Mouse (Mus musculus): ENCODE results near the gene Cdh23. TPM values are rescaled to one million over a fixed set of nuclear protein-coding genes. Genes with fewer than 3 reads are reported as not detected.

The Cdh23 gene
- polyA plus RNA-seq, 1 experiment from 2014 or later = 2.7 TPM

DNA sequence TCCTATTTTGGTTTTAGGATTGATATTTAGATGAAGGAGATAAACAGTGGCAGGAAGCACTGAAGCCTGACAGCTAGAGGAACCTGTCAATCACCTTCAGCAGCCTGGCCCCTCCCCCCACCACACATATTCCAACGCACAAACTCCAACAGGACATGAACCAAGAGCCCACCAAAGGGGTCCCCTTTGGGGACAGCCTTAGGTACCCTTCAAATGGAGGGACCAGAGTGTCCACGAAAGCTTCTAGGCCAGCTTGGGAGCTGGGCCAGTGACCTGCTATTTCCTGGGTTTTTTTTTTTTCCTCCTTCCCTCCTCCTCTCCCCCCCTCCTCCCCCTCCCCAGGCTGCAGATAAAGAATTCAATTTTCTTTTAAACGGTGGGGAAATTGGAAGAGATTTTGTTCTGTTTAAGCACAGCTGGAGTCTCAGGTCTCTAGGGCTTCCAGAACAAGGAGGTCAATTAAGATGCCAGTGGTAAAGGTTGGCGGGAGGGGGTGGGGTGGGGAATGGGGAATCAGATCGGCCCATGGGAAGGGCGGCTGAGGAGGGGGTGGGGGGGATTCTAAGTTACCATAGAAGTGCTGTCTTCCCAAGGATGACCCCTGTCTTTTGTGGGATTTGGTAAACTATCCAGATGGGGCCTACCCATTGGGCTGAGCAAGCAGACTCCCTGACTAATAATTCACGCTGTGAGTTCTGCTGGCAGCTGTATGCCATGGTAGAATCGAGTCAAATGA, 239.5 kb downstream of the Cdh23 start:
- Histone ChIP-seq H3K4me2 (ENCODE audit: low read length) (no peak overlapping the region), H3K4me3 (replicated peaks; ENCODE audit: low read length) (no peak overlapping the region), H3K27me3 (replicated peaks; ENCODE audit: control insufficient read depth, insufficient read depth, low read length) (no peaks in the 10 kb centered on the region), H3K4me1 (replicated peaks; ENCODE audit: control insufficient read depth, insufficient read depth, low read length) (no peaks in the 10 kb centered on the region), H3K27ac (ENCODE audit: low read length) (no peak overlapping the region), H3K9me3 (ENCODE audit: control insufficient read depth, low read length) (peaks cover 6% of the 10 kb centered on the region; the same call in 1 of the 2 replicates), H3K9ac (replicated peaks; ENCODE audit: low read depth, low read length) (no peak overlapping the region), H3K36me3 (ENCODE audit: control insufficient read depth, insufficient read depth) (no peaks in the 10 kb centered on the region)
- 5% methylated on average over 8 of the region's 8 CpGs for WGBS
- ATAC-seq = no peak

DNA sequence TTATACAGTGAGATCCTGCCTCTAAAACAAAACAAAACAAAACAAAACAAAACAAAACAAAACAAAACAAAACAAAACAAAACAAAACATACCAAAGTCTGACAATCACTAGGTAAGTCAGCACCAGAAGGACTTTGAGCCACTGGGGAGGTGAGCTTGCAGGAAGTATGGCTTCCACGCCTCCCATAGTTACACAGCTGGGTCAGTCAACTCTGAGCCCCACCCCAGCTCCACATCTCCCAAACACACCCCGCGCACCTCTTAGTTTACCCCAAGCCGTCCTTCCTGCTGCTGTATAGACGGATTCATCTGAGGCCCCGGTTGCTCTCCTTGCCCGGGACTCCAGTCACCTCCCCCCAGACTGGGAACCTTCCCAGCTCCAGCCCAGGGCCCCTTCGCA, 241.1 kb downstream of the Cdh23 start:
- no peak overlapping the region for H3K9ac ChIP-seq (replicated peaks; ENCODE audit: low read depth, low read length)
- H3K9me3 ChIP-seq (ENCODE audit: control insufficient read depth, low read length) = peaks cover 6% of the 10 kb centered on the region; the same call in 1 of the 2 replicates
- H3K36me3 ChIP-seq (ENCODE audit: control insufficient read depth, insufficient read depth) = no peaks in the 10 kb centered on the region
- H3K4me1 ChIP-seq (replicated peaks; ENCODE audit: control insufficient read depth, insufficient read depth, low read length) = no peaks in the 10 kb centered on the region
- WGBS = 83% methylated on average over 8 of the region's 8 CpGs
- no peak overlapping the region for H3K4me2 ChIP-seq (ENCODE audit: low read length)
- no peak overlapping the region for H3K27ac ChIP-seq (ENCODE audit: low read length)
- ATAC-seq = no peak
- H3K4me3 ChIP-seq (replicated peaks; ENCODE audit: low read length) = no peak overlapping the region
- H3K27me3 ChIP-seq (replicated peaks; ENCODE audit: control insufficient read depth, insufficient read depth, low read length) = no peaks in the 10 kb centered on the region

DNA sequence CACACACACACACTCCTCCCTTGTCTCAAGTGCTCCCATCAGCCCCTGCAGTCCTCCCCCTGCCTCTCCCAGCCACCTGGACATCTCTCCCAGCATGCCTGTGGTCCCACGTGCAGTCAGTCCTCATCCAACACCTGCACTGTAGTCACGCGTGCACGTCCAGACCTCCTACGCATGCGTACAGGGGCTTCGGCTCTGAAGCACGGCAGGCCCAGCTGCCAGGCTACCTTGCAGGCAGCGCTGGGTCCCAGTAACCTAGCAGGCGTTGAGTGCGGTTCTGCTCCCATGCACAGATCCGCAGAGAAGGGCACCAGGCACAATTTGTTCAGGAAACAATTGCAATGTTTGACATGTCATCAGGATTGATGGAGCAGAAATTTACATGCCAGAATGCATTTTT, 249.1 kb downstream of the Cdh23 start:
- no peak overlapping the region for H3K4me2 ChIP-seq (ENCODE audit: low read length)
- no peak overlapping the region for H3K27ac ChIP-seq (ENCODE audit: low read length)
- no peaks in the 10 kb centered on the region for H3K27me3 ChIP-seq (replicated peaks; ENCODE audit: control insufficient read depth, insufficient read depth, low read length)
- H3K9ac ChIP-seq (replicated peaks; ENCODE audit: low read depth, low read length) = no peak overlapping the region
- ATAC-seq = no peak
- H3K36me3 ChIP-seq (ENCODE audit: control insufficient read depth, insufficient read depth) = no peaks in the 10 kb centered on the region
- H3K4me1 ChIP-seq (replicated peaks; ENCODE audit: control insufficient read depth, insufficient read depth, low read length) = no peaks in the 10 kb centered on the region
- H3K4me3 ChIP-seq (replicated peaks; ENCODE audit: low read length) = no peak overlapping the region
- no peaks in the 10 kb centered on the region for H3K9me3 ChIP-seq (ENCODE audit: control insufficient read depth, low read length)
- 80% methylated on average over 12 of the region's 12 CpGs for WGBS

DNA sequence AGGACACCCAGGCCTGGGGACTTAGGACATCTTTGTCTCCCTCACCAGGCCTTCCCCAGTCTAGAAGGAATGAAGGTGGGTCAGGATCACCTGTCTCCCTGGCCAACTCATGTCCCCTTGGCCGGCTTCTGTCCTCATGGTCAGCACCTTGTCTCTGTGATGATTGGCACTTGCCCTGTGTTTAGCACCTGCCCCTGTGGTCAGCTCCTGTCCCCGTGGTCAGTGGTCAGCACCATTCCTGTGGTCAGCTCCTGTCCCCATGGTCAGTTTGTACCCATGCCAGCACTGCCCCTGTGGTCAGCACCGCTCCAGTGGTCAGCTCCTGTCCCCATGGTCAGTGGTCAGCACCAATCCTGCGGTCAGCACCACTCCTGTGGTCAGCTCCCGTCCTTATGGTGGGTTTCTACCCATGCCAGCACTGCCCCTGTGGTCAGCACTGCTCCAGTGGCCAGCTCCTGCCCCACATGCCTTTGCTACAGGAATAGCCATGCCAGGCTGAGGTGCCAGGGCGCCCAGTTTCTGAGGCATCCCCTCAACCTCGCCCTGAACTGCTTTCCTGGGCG, 251.2 kb downstream of the Cdh23 start:
- Histone ChIP-seq H3K4me1 (replicated peaks; ENCODE audit: control insufficient read depth, insufficient read depth, low read length) (no peaks in the 10 kb centered on the region), H3K27me3 (replicated peaks; ENCODE audit: control insufficient read depth, insufficient read depth, low read length) (no peaks in the 10 kb centered on the region), H3K9me3 (ENCODE audit: control insufficient read depth, low read length) (no peaks in the 10 kb centered on the region), H3K27ac (ENCODE audit: low read length) (no peak overlapping the region), H3K4me3 (replicated peaks; ENCODE audit: low read length) (no peak overlapping the region), H3K9ac (replicated peaks; ENCODE audit: low read depth, low read length) (no peak overlapping the region), H3K4me2 (ENCODE audit: low read length) (no peak overlapping the region), H3K36me3 (ENCODE audit: control insufficient read depth, insufficient read depth) (no peaks in the 10 kb centered on the region)
- ATAC-seq = no peak
- WGBS = 60% methylated on average over 8 of the region's 8 CpGs

GRCm38 (mm10) chr10:60443078-60443477, 253.2 kb downstream of the Cdh23 start:
- H3K9me3 ChIP-seq (ENCODE audit: control insufficient read depth, low read length) = no peaks in the 10 kb centered on the region
- H3K4me2 ChIP-seq (ENCODE audit: low read length) = no peak overlapping the region
- no peaks in the 10 kb centered on the region for H3K4me1 ChIP-seq (replicated peaks; ENCODE audit: control insufficient read depth, insufficient read depth, low read length)
- ATAC-seq = no peak
- H3K27ac ChIP-seq (ENCODE audit: low read length) = no peak overlapping the region
- no peaks in the 10 kb centered on the region for H3K27me3 ChIP-seq (replicated peaks; ENCODE audit: control insufficient read depth, insufficient read depth, low read length)
- no peak overlapping the region for H3K4me3 ChIP-seq (replicated peaks; ENCODE audit: low read length)
- no peaks in the 10 kb centered on the region for H3K36me3 ChIP-seq (ENCODE audit: control insufficient read depth, insufficient read depth)
- H3K9ac ChIP-seq (replicated peaks; ENCODE audit: low read depth, low read length) = no peak overlapping the region
- WGBS = 0% methylated on average over 2 of the region's 2 CpGs

GRCm38 (mm10) chr10:60442321-60442720, 254.0 kb downstream of the Cdh23 start:
- no peaks in the 10 kb centered on the region for H3K9me3 ChIP-seq (ENCODE audit: control insufficient read depth, low read length)
- H3K27ac ChIP-seq (ENCODE audit: low read length) = no peak overlapping the region
- H3K4me2 ChIP-seq (ENCODE audit: low read length) = no peak overlapping the region
- H3K9ac ChIP-seq (replicated peaks; ENCODE audit: low read depth, low read length) = no peak overlapping the region
- no peaks in the 10 kb centered on the region for H3K27me3 ChIP-seq (replicated peaks; ENCODE audit: control insufficient read depth, insufficient read depth, low read length)
- no peak overlapping the region for H3K4me3 ChIP-seq (replicated peaks; ENCODE audit: low read length)
- WGBS = 80% methylated on average over 4 of the region's 4 CpGs
- H3K4me1 ChIP-seq (replicated peaks; ENCODE audit: control insufficient read depth, insufficient read depth, low read length) = no peaks in the 10 kb centered on the region
- H3K36me3 ChIP-seq (ENCODE audit: control insufficient read depth, insufficient read depth) = no peaks in the 10 kb centered on the region
- ATAC-seq = no peak

DNA sequence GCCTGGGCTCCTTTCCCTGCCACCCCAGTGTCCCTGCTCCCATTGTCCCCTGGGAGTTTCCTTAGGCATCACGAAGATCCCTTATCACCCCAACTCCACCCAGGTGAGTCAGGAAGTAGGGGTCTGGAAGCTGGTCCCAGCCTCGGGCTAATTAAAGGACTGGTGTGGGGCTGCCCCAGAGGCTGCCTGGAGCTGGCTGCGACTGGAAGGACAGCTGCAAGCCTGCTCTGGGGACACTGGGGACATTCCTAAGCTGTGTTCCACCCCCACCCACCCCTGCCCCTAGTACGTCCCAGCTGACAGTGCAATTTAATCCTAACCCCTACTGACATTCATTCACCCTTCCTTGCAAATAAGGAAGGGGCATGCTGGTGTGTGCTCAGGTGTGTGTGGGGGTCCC, 263.6 kb downstream of the Cdh23 start:
- Histone ChIP-seq H3K4me2 (ENCODE audit: low read length) (no peak overlapping the region), H3K27ac (ENCODE audit: low read length) (no peak overlapping the region), H3K4me3 (replicated peaks; ENCODE audit: low read length) (no peak overlapping the region), H3K9ac (replicated peaks; ENCODE audit: low read depth, low read length) (no peak overlapping the region), H3K27me3 (replicated peaks; ENCODE audit: control insufficient read depth, insufficient read depth, low read length) (no peaks in the 10 kb centered on the region), H3K36me3 (ENCODE audit: control insufficient read depth, insufficient read depth) (no peaks in the 10 kb centered on the region), H3K9me3 (ENCODE audit: control insufficient read depth, low read length) (no peaks in the 10 kb centered on the region), H3K4me1 (replicated peaks; ENCODE audit: control insufficient read depth, insufficient read depth, low read length) (peaks cover 10% of the 10 kb centered on the region; the same call in 1 of the 2 replicates)
- 34% methylated on average over 4 of the region's 4 CpGs for WGBS
- no peak for ATAC-seq

DNA sequence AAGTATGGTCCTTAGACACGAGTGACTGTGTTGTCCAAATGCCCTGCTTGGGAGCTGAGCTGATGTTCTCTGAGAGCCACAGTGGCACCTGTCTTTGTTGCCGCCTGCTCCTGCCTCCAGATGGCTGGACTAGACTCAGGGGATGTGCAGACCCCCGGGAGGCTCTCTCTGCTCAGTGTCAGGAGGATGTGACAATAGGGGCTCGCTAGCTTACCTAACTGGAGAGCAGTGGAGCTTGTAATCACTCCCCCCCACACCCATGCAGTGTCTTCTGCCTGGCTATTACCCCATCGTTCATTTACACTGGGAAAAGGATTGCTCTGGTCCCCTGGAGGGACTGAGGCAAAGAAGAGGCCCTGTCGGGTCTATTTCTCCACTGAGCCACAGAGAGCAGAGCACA, 265.7 kb downstream of the Cdh23 start:
- Histone ChIP-seq H3K4me3 (replicated peaks; ENCODE audit: low read length) (no peak overlapping the region), H3K4me1 (replicated peaks; ENCODE audit: control insufficient read depth, insufficient read depth, low read length) (peaks cover 10% of the 10 kb centered on the region; the same call in 1 of the 2 replicates), H3K36me3 (ENCODE audit: control insufficient read depth, insufficient read depth) (no peaks in the 10 kb centered on the region), H3K27ac (ENCODE audit: low read length) (no peak overlapping the region), H3K9me3 (ENCODE audit: control insufficient read depth, low read length) (peaks cover under 1% of the 10 kb centered on the region; the same call in 1 of the 2 replicates), H3K27me3 (replicated peaks; ENCODE audit: control insufficient read depth, insufficient read depth, low read length) (no peaks in the 10 kb centered on the region), H3K9ac (replicated peaks; ENCODE audit: low read depth, low read length) (no peak overlapping the region), H3K4me2 (ENCODE audit: low read length) (no peak overlapping the region)
- ATAC-seq = no peak
- 21% methylated on average over 6 of the region's 6 CpGs for WGBS

DNA sequence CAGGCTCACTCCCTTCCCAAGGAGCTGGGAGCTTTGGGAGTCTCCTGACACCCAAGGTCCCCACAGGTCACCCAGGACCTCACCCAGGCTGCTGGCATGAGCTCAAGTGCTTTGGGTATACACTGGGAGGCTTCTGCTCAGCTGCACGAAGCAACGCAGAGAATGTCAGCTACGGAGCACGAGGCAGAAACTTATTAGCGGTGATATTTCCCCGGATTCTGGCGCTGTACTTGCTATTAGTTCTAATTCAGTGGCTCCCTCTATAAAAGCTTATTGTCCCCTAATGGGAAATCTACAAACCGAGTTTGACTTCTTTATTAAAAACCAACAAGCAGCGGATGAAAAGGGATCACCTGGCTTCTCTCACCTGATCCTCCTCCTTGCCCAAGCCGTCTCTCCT, 266.3 kb downstream of the Cdh23 start:
- no peak overlapping the region for H3K27ac ChIP-seq (ENCODE audit: low read length)

More for the DNA sequence above, 266.3 kb downstream of the Cdh23 start:
- no peak overlapping the region for H3K4me3 ChIP-seq (replicated peaks; ENCODE audit: low read length)
- H3K9me3 ChIP-seq (ENCODE audit: control insufficient read depth, low read length) = peaks cover 5% of the 10 kb centered on the region
- no peak overlapping the region for H3K9ac ChIP-seq (replicated peaks; ENCODE audit: low read depth, low read length)
- H3K27me3 ChIP-seq (replicated peaks; ENCODE audit: control insufficient read depth, insufficient read depth, low read length) = no peaks in the 10 kb centered on the region
- H3K4me2 ChIP-seq (ENCODE audit: low read length) = no peak overlapping the region
- H3K36me3 ChIP-seq (ENCODE audit: control insufficient read depth, insufficient read depth) = no peaks in the 10 kb centered on the region
- ATAC-seq = no peak
- peaks cover 10% of the 10 kb centered on the region; the same call in 1 of the 2 replicates for H3K4me1 ChIP-seq (replicated peaks; ENCODE audit: control insufficient read depth, insufficient read depth, low read length)
- 22% methylated on average over 10 of the region's 10 CpGs for WGBS
